Mouse (Mus musculus) ovary, adult 18-20 months (tissue): ENCODE measurements at regions not wholly inside any gene's neighbourhood (a gene's known extent, or its start where the extent isn't known, plus 50 kb on each side); places are given as distances from the start of the nearest gene placed in this dataset.
A peak's percentile ranks its signal among the peaks of the same experiment; 100 is the strongest.
"Not testable (repeated sequence)": the region's sequence is repeated elsewhere in the genome, so short reads cannot be mapped to it uniquely, and the experiment has no call there.

Experiments
- DNase-seq: peaks from one replicate; pipeline ENCODE4 v3.0.0; 2022; ENCODE audit warnings: low spot score, mixed read lengths

- DNase-seq = no peak
Measured at GRCm38 (mm10) chr13:99729145-99729544, 171.7 kb downstream of the Cartpt start.

- no peak for DNase-seq
Measured at GRCm38 (mm10) chr13:99724245-99724644, 176.6 kb downstream of the Cartpt start.

DNA sequence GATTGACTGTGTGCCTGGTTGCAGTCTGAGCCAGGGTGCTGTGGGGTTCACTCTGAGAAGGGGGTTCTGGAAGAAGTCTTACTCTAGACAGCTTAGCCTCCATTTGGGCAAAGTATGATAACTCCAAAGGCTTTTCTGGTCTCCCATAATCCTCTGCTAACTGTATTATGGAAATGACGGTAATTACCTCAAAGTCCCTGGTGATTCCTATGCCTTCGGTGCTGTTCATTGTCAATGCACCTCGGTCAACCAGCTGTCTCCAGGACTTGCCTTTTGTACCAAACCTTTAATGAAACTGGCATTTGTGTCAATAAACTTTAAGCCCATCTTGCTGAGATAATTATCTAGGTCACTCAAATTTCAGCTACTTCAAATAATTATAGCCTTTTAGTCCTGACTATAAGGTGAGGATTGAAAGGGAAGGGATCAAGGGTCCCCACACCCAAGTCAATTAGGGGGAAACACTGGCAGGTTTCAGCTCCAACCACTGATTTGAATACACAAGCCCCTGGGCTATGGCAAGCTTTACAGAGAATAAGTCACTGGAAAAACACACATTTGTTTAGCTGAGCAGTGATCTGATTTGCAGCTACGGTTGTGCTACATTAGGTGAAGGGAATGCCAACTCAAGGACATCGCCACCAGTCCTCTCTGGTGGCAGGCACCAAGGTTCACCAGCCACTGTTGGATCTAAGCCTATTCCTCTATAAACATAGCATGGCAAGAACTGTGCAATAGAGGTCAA is 177.5 kb downstream of the Cartpt start:
- no peak for DNase-seq

DNA sequence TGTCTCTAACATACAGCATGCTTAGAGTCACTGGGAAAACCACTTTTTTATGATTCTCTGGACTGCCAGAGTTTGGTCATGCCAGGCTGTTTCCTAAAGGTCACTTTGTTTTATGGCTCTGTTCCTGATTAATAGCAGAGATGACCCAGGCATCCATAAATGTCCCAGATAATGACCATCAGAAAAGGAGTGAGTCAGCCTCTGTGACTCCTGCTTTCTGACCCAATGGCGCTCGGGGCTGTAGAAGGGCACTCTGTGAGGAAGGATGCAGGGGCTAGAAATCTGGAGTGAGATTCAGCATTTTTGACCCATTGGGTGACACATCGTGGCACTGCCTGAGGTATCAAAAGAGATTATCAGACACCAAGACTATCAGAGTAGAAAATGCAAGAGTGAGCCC is 180.3 kb downstream of the Cartpt start:
- no peak for DNase-seq

DNA sequence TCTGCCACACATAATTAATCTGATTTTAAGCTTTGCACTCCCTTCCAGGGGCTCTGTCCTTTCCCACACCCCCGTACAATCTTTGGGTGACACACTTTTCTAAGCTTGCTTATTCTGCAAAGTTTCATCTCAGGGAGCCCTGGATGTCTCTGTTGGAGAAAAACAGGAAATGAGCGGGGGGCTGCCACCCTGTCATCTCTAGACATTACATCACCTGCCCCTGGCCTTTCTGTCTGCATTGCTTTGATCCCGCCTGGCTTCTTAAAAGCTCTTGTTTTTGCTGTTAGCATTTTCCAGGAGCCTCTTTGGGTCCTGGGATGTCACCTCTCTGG is 180.2 kb upstream of the Map1b start:
- no peak for DNase-seq

- no peak for DNase-seq
Measured at GRCm38 (mm10) chr13:99695874-99696558, 179.7 kb upstream of the Map1b start.

DNA sequence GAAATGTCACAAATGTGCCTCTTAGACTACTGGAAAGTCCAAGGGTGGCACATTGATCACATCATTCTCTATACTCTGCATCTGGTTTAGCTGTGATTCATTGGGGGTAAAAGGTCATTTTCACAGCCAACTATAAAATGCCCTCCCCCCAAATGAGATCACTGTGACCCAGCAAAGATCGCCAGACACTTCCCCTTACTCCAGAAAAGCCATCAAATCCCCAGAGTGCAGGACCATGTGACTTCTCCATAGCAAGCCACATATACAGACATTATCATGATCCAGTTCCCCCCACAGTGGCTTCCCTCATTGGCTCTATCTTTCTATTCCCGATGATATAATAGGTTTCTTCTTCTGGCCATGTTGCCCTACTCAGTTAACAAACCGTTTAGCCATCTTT is 163.6 kb upstream of the Map1b start:
- DNase-seq = no peak

- no peak for DNase-seq
Measured at GRCm38 (mm10) chr13:99679430-99679829, 163.1 kb upstream of the Map1b start.

DNA sequence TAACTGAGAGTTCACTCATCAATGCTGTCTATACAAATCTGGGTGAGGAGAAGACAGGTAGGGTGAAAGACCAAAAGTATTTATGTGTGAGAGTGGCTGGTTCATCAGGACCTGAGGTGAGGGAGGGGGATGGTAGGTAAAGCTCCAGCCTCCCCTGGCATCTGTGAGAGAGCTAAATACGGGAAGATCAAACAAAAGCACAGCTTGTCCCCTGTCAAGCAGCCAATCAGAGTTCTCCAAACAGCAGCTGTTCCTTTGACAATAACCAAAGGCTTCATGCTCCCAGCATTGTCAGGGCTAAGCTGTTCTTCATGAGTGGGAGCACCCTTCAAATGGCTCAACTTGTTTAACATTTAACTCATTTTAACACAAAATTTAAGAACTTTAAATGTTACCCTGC is 160.1 kb upstream of the Map1b start:
- no peak for DNase-seq

GRCm38 (mm10) chr13:99675951-99676350 is 159.6 kb upstream of the Map1b start:
- DNase-seq = no peak

DNA sequence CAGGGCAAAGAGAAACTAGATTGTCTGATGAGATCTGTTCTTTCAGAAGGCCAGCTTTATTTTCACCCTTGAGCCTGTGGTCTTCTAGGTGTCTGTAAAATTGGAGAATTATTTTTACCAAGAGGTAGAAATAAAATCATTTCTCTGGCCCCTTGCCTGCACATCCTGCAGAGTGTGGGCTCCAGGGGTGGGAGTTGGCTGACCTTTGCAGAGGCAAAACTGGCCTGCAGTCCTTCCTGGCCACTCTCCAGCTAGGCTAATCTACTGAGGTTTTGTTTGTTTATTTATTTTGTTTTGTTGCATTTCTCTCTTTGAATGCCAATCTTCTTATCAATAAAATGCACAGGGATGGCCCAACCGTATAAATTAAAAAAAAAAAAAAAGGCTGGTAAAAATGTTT is 156.4 kb upstream of the Map1b start:
- DNase-seq = no peak

GRCm38 (mm10) chr13:99671747-99672146 is 155.4 kb upstream of the Map1b start:
- DNase-seq = no peak

DNA sequence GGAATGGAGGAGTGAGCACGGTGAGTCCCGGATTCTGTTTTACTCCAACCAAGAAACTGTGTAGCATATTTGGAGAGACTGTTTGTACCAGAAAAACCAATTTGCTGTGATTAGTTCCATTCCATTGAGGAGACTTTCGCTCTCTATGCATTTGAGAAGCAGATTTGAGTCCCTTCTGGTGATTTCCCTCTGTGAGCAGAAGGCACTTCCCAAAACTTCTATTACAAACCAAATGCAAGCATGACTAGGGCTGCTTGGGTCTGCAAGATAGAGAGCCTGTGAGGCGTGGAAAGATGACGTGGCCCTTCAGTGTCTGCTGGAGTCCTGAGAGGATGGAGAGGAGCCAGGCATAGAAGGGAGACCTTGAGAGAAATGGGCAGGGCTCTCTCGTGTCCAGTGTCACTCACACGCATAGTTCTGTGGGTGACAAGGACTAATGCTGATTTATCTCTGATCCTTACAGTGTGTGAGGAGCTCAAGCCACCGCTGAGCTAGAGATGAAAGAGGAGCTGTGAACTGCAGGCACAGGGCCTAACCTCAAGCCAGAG is 153.7 kb upstream of the Map1b start:
- DNase-seq = no peak

DNA sequence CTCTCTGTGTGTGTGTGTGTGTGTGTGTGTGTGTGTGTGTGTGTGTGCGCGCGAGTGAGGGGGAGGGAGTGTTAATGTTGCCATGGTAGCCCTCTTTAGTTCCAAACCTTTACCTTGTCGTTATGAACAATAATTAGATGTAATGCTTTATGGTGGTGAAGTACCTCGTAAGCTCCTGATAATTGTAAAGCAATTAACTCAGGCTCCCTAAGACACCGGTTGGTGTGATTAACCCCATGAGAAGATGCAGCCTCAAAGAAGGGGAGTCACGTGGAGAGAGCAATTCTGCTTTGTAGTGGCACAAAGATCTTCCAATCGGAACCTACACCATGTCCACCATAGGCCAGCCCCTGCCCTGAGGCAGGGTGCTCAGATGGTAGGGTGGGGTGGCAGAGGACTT is 152.3 kb upstream of the Map1b start:
- no peak for DNase-seq

- no peak for DNase-seq
Measured at GRCm38 (mm10) chr13:99666086-99666485, 149.7 kb upstream of the Map1b start.

DNA sequence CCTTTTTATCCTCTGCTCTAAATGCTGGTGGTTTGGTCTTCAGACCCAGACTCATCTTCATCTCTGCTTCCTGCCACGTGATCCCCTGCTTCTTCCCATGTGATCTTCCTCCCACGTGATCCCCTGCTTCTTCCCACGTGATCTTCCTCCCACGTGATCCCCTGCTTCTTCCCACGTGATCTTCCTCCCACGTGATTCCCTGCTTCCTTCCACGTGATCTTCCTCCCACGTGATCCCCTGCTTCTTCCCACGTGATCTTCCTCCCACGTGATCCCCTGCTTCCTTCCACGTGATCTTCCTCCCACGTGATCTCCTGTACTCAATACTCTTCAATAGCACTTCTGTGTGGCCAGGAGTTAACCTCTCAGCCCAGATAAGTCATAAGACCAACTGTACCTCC is 147.1 kb upstream of the Map1b start:
- not testable (repeated sequence) for DNase-seq

DNA sequence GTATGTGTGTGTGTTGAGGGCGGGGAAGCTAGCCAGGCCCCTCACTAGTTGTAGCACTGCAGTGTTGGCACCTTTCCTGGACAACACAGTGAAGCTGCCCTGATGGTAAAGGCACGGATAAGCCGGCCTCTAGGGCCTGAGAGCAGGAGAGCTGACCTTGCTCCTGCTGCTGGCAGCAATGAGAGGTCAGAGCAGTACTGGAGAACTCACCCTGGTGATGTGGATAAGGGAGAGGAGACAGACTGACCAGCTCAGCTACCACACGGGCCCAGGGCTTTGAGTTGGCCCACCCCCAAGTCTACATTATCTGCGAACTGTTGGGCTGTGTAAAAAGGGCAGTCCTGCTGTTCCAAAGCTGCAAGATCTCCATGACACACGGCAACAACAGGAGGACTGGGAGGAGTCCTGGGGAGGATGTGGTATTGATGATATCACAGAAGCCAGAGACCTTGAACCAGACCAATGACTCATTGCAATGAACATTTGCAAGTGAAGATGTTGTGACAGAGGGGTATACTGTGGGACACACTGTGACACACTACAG is 131.4 kb upstream of the Map1b start:
- peak; percentile 5 for DNase-seq

GRCm38 (mm10) chr13:99644771-99645170 is 128.4 kb upstream of the Map1b start:
- no peak for DNase-seq

- no peak for DNase-seq
Measured at GRCm38 (mm10) chr13:99642811-99643210, 126.5 kb upstream of the Map1b start.

GRCm38 (mm10) chr13:99642301-99642700 is 126.0 kb upstream of the Map1b start:
- no peak for DNase-seq

- DNase-seq = no peak
Measured at GRCm38 (mm10) chr13:99641386-99642165, 125.2 kb upstream of the Map1b start.

DNA sequence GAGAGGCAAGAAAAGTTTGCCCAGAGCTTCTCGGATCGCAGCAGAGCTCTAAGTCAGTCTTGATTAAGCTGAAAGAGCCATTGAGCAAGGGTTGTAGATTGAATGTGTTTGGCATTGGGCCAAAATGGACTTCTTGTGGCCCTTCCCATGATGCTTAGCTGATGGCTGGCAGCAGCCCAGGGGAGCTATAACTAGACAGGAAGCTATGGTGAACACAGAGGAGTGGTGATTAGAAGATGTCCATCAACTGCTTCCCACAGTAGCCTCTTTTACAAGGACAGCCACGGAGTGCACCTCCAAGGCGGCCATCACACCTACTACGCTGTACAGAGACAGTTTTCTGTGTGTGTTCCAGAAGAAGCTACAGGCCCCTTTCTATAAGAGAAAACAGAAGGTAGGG is 116.4 kb upstream of the Map1b start:
- DNase-seq = no peak

GRCm38 (mm10) chr13:99630800-99631199 is 114.5 kb upstream of the Map1b start:
- no peak for DNase-seq
